Comparison of ENCODE assay signal across 12 mouse cellular contexts in genomic region chr2:18801281-18801862, GRCm38 (mm10).
DNase-seq lines count a peak whose midpoint lies in the region; ATAC-seq lines count a peak whose summit lies in the region.
"Had no signal": no experiment of that assay in that cellular context is flagged by ENCODE, and none has a peak within 500 bp of the region (broad histone marks: within the 10 kb centered on the region; RNA-seq: fewer than 3 reads in every experiment).

No protein-coding gene starts in this region.

- no peaks in the 10 kb centered on the region for H3K9me3 ChIP-seq in midbrain, embryonic 10.5 days (replicated peaks)
- H3K9me3 ChIP-seq: liver, embryonic 15.5 days had no signal

- 2% methylated on average over 19 of the region's 19 CpGs for WGBS in midbrain, embryonic 10.5 days

- H3K36me3 ChIP-seq in midbrain, embryonic 10.5 days: no peaks in the 10 kb centered on the region
- H3K36me3 ChIP-seq: liver, embryonic 15.5 days had no signal

- no peak for ATAC-seq in CD4-positive, CD25-positive, alpha-beta regulatory T cell, adult 4 months

- peaks cover 44% of the 10 kb centered on the region for H3K4me1 ChIP-seq in midbrain, embryonic 10.5 days

- H3K27me3 ChIP-seq in midbrain, embryonic 10.5 days (ENCODE audit: low read depth, poor library complexity, severe bottlenecking): peaks cover 83% of the 10 kb centered on the region

- peak overlapping the region; percentile 61 for H3K4me3 ChIP-seq in midbrain, embryonic 10.5 days

- peak overlapping the region; percentile 49; the same call in 1 of the 2 replicates for H3K27ac ChIP-seq in midbrain, embryonic 10.5 days (replicated peaks)
- H3K27ac ChIP-seq: liver, embryonic 15.5 days had no signal

- peak; percentile 24 for DNase-seq in embryo, embryonic 10 days (ENCODE audit: low spot score)
- DNase-seq in embryo, embryonic 9.5 days (ENCODE audit: extremely low spot score): no peak
- DNase-seq in ZHBTc4 (ENCODE audit: low read depth, low spot score): peak; percentile 15
- DNase-seq in forelimb bud, embryonic 11.5 days (ENCODE audit: low read depth, low spot score): peak; percentile 12
- peak; percentile 51 for DNase-seq in midbrain, embryonic 10.5 days (ENCODE audit: low spot score)
- DNase-seq in cerebellum, postnatal 36 days: no peak
- DNase-seq in left cerebral cortex, adult 11 months (ENCODE audit: low spot score): no peak
- DNase-seq: cerebellum, adult 9-11 months; kidney, adult 2 months; thymus, postnatal 36 days had no signal

Comparison
In these comparisons a context has a peak if more than half of its experiments do, and no peak if none do; other contexts are left out.
1. DNase-seq: peak in embryo, embryonic 10 days (single experiment), ZHBTc4 (single experiment), forelimb bud, embryonic 11.5 days (single experiment) and midbrain, embryonic 10.5 days (single experiment); none in embryo, embryonic 9.5 days (single experiment), cerebellum, postnatal 36 days (0 of 2) and left cerebral cortex, adult 11 months (single experiment).